Mouse (Mus musculus): Measurements from ENCODE around the gene Fgf15. TPM values are rescaled to one million over a fixed set of nuclear protein-coding genes. Genes with fewer than 3 reads are reported as not detected.
A peak's percentile ranks its signal among the peaks of the same experiment; 100 is the strongest.

Gene Fgf15
- polyA plus RNA-seq, 1 experiment from 2014 or later = 0.42 TPM

DNA sequence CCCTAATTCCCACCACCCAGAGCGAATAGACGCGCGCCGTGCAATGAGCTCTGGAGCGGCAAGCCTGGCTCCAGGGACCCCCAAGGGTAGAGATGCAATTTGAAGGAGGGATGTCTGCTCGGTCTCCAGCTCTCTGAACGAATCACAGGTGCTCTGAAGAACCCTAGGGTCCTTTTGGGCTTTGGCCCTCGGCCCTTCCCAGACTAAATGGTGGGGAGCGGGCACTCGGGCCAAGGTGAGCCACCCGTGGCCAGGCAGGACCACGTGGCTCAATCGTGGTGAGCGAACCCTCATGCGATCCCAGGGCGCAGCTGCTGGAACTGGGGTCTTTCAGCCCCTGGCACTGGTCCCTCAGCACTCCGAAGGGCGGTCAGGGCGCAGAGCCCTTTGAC lies 46.4 kb downstream of the Fgf15 start:
- WGBS = under 1% methylated on average over 17 of the region's 20 CpGs
- H3K4me2 ChIP-seq (ENCODE audit: low read depth, low read length) = peak overlapping the region; percentile 93

DNA sequence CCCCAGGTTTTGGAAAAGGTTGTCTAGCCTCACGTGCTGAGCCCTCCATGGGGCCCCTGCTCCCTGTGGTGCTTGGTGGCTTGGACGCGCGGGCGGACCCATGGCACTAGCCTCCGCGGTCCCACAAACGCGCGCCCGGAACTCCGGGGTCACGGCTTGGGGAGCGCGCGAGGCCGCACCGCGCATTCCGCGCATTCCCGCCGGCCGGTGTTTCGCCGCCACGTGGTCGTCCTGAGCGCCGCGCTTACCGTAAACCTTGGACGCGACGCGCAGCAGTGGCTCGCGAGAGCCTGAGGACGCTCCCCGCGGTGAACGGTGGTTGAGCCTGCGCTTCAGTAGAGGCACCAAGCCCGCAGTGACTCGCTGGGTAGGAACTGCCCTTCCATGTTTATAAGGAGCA lies 46.9 kb downstream of the Fgf15 start:
- Histone ChIP-seq H3K9me3 (ENCODE audit: control insufficient read depth, low read length) (no peaks in the 10 kb centered on the region), H3K27me3 (replicated peaks; ENCODE audit: control insufficient read depth, insufficient read depth, low read length) (0 out of 2 replicates have a peak, but pooled peaks cover 6% of the 10 kb centered on the region), H3K4me2 (ENCODE audit: low read depth, low read length) (peak overlapping the region; percentile 93), H3K4me1 (ENCODE audit: control insufficient read depth, insufficient read depth, low read length) (peaks cover 12% of the 10 kb centered on the region), H3K4me3 (ENCODE audit: low read depth, low read length) (peak overlapping the region; percentile 70), H3K36me3 (ENCODE audit: control insufficient read depth, insufficient read depth, low read length) (no peaks in the 10 kb centered on the region), H3K9ac (ENCODE audit: low read depth, low read length) (peak overlapping the region; percentile 49), H3K27ac (replicated peaks; ENCODE audit: low read depth, low read length) (no peak overlapping the region)
- ATAC-seq (ENCODE audit: low read depth) = peak; percentile 39
- WGBS = 1% methylated on average over 30 of the region's 45 CpGs
- peak; percentile 91 for DNase-seq (ENCODE audit: low spot score)

More for the DNA sequence above, 46.4 kb downstream of the Fgf15 start:
- no peaks in the 10 kb centered on the region for H3K9me3 ChIP-seq (ENCODE audit: control insufficient read depth, low read length)
- no peak for ATAC-seq (ENCODE audit: low read depth)
- peak; percentile 20 for DNase-seq (ENCODE audit: low spot score)
- H3K27me3 ChIP-seq (replicated peaks; ENCODE audit: control insufficient read depth, insufficient read depth, low read length) = 0 out of 2 replicates have a peak, but pooled peaks cover 6% of the 10 kb centered on the region
- peak overlapping the region; percentile 91; the same call in 1 of the 2 replicates for H3K27ac ChIP-seq (replicated peaks; ENCODE audit: low read depth, low read length)
- H3K4me3 ChIP-seq (ENCODE audit: low read depth, low read length) = peak overlapping the region; percentile 70
- no peaks in the 10 kb centered on the region for H3K36me3 ChIP-seq (ENCODE audit: control insufficient read depth, insufficient read depth, low read length)
- H3K4me1 ChIP-seq (ENCODE audit: control insufficient read depth, insufficient read depth, low read length) = peaks cover 12% of the 10 kb centered on the region
- H3K9ac ChIP-seq (ENCODE audit: low read depth, low read length) = peak overlapping the region; percentile 49

Other genes with a start within 250 kb of the Fgf15 start
- 20.8 and 22.2 TPM in 2 replicates for gene Ano1, start 144.6 kb upstream of the Fgf15 start, polyA plus RNA-seq (2014; fragmentation: Nextera tagmentation; extraction: Ambion mirVana)
- 0.88 and 0.97 TPM in 2 replicates for gene Fgf3, start 58.4 kb upstream of the Fgf15 start, polyA plus RNA-seq (2014; fragmentation: Nextera tagmentation; extraction: Ambion mirVana)
- 1.0 TPM in 2 replicates for gene Fgf4, start 49.2 kb upstream of the Fgf15 start, polyA plus RNA-seq (2014; fragmentation: Nextera tagmentation; extraction: Ambion mirVana)
- gene LTO1, start 18.6 kb downstream of the Fgf15 start, polyA plus RNA-seq (2014; fragmentation: Nextera tagmentation; extraction: Ambion mirVana) = 19.3 and 21.0 TPM in 2 replicates
- 137 and 146 TPM in 2 replicates for gene Ccnd1, start 43.4 kb downstream of the Fgf15 start, polyA plus RNA-seq (2014; fragmentation: Nextera tagmentation; extraction: Ambion mirVana)